In genomic region chr13:68998918-68999801, GRCm38 (mm10) we compare ENCODE assay signal across 7 mouse cellular contexts. TPM values are rescaled to one million over a fixed set of nuclear protein-coding genes. Genes with fewer than 3 reads are reported as not detected.
DNase-seq lines count a peak whose midpoint lies in the region; ATAC-seq and TF ChIP-seq lines count a peak whose summit lies in the region.

Adcy2 (minus strand) TSS chr13:68999541.

- peak within 1 kb of the TSS; percentile 90 for H3K4me2 ChIP-seq in hindbrain, embryonic 15.5 days
- peak within 1 kb of the TSS; percentile 93 for H3K4me2 ChIP-seq in limb, embryonic 12.5 days
- H3K4me2 ChIP-seq in midbrain, embryonic 15.5 days: peak within 1 kb of the TSS; percentile 79

- peak within 1 kb of the TSS; percentile 57 for H3K9ac ChIP-seq in hindbrain, embryonic 15.5 days
- H3K9ac ChIP-seq in limb, embryonic 12.5 days (replicated peaks): peak within 1 kb of the TSS; percentile 74
- H3K9ac ChIP-seq in midbrain, embryonic 15.5 days: peak within 1 kb of the TSS; percentile 51

- peak; percentile 34 for DNase-seq in WW6 (ENCODE audit: low read depth, low spot score)
- DNase-seq in brain, embryonic 14.5 days (ENCODE audit: low read depth): peak; percentile 84
- peak; percentile 62 to 75 for DNase-seq in frontal cortex, postnatal 10 days (ENCODE audit: low spot score in 2 of 2)
- DNase-seq in urinary bladder, postnatal 36 days (ENCODE audit: low spot score in 2 of 2): peak; percentile 3 to 15

- TF ChIP-seq CTCF in brain, embryonic 14.5 days (IDR thresholded peaks at IDR 0.05; ENCODE audit: borderline replicate concordance, extremely low read depth, insufficient read depth, insufficient read length): no peak; the same call in 1 of the 2 replicates

- H3K27me3 ChIP-seq in hindbrain, embryonic 15.5 days: peaks cover 12% of the 10 kb centered on the region
- peaks cover 9% of the 10 kb centered on the region for H3K27me3 ChIP-seq in limb, embryonic 12.5 days
- peaks cover 8% of the 10 kb centered on the region for H3K27me3 ChIP-seq in midbrain, embryonic 15.5 days (replicated peaks)

- peak within 1 kb of the TSS; percentile 69 for H3K4me3 ChIP-seq in hindbrain, embryonic 15.5 days
- peak within 1 kb of the TSS; percentile 69 for H3K4me3 ChIP-seq in limb, embryonic 12.5 days (replicated peaks)
- peak within 1 kb of the TSS; percentile 58 for H3K4me3 ChIP-seq in midbrain, embryonic 15.5 days

- H3K27ac ChIP-seq in hindbrain, embryonic 15.5 days (replicated peaks): peak within 1 kb of the TSS; percentile 54
- peak within 1 kb of the TSS; percentile 59; the same call in 1 of the 2 replicates for H3K27ac ChIP-seq in limb, embryonic 12.5 days
- H3K27ac ChIP-seq in midbrain, embryonic 15.5 days: peak within 1 kb of the TSS; percentile 45; the same call in 1 of the 2 replicates

- peaks cover 23% of the 10 kb centered on the region for H3K4me1 ChIP-seq in hindbrain, embryonic 15.5 days (replicated peaks)
- peaks cover 20% of the 10 kb centered on the region for H3K4me1 ChIP-seq in limb, embryonic 12.5 days (replicated peaks)
- H3K4me1 ChIP-seq in midbrain, embryonic 15.5 days: peaks cover 14% of the 10 kb centered on the region

- under 1% methylated on average over 49 of the region's 106 CpGs for WGBS in hindbrain, embryonic 15.5 days
- under 1% methylated on average over 65 of the region's 106 CpGs for WGBS in limb, embryonic 12.5 days
- under 1% methylated on average over 92 of the region's 106 CpGs for WGBS in midbrain, embryonic 15.5 days

- no peaks in the 10 kb centered on the region for H3K36me3 ChIP-seq in hindbrain, embryonic 15.5 days
- no peaks in the 10 kb centered on the region for H3K36me3 ChIP-seq in limb, embryonic 12.5 days
- H3K36me3 ChIP-seq in midbrain, embryonic 15.5 days (replicated peaks): no peaks in the 10 kb centered on the region

- 0 out of 2 replicates have a peak, but pooled peaks have one; percentile 4 for TF ChIP-seq POLR2A in brain, embryonic 14.5 days (IDR thresholded peaks at IDR 0.05; ENCODE audit: borderline replicate concordance, extremely low read depth, insufficient read depth, insufficient read length, poor library complexity, severe bottlenecking)

- ATAC-seq in hindbrain, embryonic 15.5 days (ENCODE audit: low FRiP score, low read depth): peak; percentile 87
- ATAC-seq in limb, embryonic 12.5 days (ENCODE audit: insufficient number of reproducible peaks, insufficient read depth, low FRiP score, low TSS enrichment, low read depth): peak; percentile 83
- ATAC-seq in midbrain, embryonic 15.5 days (replicated peaks): peak; percentile 89

- H3K9me3 ChIP-seq in hindbrain, embryonic 15.5 days: no peaks in the 10 kb centered on the region
- no peaks in the 10 kb centered on the region for H3K9me3 ChIP-seq in limb, embryonic 12.5 days
- H3K9me3 ChIP-seq in midbrain, embryonic 15.5 days: no peaks in the 10 kb centered on the region

RNA-seq across cellular contexts. Expression of gene Adcy2, which starts in this region (rescaled TPM):
- polyA plus RNA-seq in brain, embryonic 14.5 days (2012; rRNA removed): 10.7 and 16.0 TPM in 2 replicates
- polyA plus RNA-seq in hindbrain, embryonic 15.5 days (2015; fragmentation: Nextera tagmentation; extraction: Ambion mirVana): 13.3 and 14.6 TPM in 2 replicates
- 4.5 and 5.3 TPM in 2 replicates for polyA plus RNA-seq in limb, embryonic 12.5 days (2016; fragmentation: Nextera tagmentation; extraction: Ambion mirVana)
- polyA plus RNA-seq in midbrain, embryonic 15.5 days (2015; fragmentation: Nextera tagmentation; extraction: Ambion mirVana): 8.2 and 9.0 TPM in 2 replicates

Comparison
In these comparisons a context has a peak if more than half of its experiments do, and no peak if none do; other contexts are left out.
1. Peak in every context shown above with its lines: DNase-seq, ATAC-seq, H3K4me3 ChIP-seq and H3K27ac ChIP-seq.
2. DNase-seq: peak in every context shown above with its lines; median percentile 84 in brain, embryonic 14.5 days; 68 in frontal cortex, postnatal 10 days; 34 in WW6; 9 in urinary bladder, postnatal 36 days.